Mouse (Mus musculus) liver, embryonic 14.5 days (tissue): ENCODE measurements around the gene H2-Oa. TPM values are rescaled to one million over a fixed set of nuclear protein-coding genes. Genes with fewer than 3 reads are reported as not detected.
A peak's percentile ranks its signal among the peaks of the same experiment; 100 is the strongest.

Experiments used
- ATAC-seq: fragments of 200-750 bp; cut with Nextera tagmentation; 2 replicates; pipeline ENCODE4 v1.8.0; 2017; ENCODE audit warnings: moderate number of reproducible peaks, mild to moderate bottlenecking, moderate library complexity; ENCODE audit not compliant: insufficient read depth
- DNase-seq, 3 experiments: peaks; one replicate each; pipeline ENCODE4 v3.0.0-alpha.2; 2012 to 2013; ENCODE audit warnings: low read depth in 3 of 3, low spot score in 3 of 3
- H3K27ac ChIP-seq: fragments of 300-500 bp; sonication (generic); 2 replicates; pipeline ENCODE4 v1.5.1; 2014; ENCODE audit warnings: moderate library complexity, mild to moderate bottlenecking, control low read depth, inconsistent platforms
- H3K27me3 ChIP-seq: fragments of 300-500 bp; sonication (generic); 2 replicates; pipeline ENCODE4 v1.6.1; 2014; ENCODE audit warnings: mild to moderate bottlenecking, low read length, moderate library complexity; ENCODE audit not compliant: control insufficient read depth, insufficient read depth
- H3K36me3 ChIP-seq: fragments of 300-500 bp; sonication (generic); replicated peaks from 2 replicates; pipeline ENCODE4 v1.6.1; 2014; ENCODE audit warnings: low read depth; ENCODE audit not compliant: control insufficient read depth, insufficient read depth
- H3K4me1 ChIP-seq, 2 experiments: fragments of 200-500 bp in 1 of 2; fragments of 300-500 bp in 1 of 2; sonication (generic) in 1 of 2; replicated peaks; 2 replicates each; pipeline ENCODE4 v1.6.1; 2012 to 2014; ENCODE audit warnings: antibody characterized with exemption in 1 of 2, inconsistent platforms in 1 of 2, low read length in 1 of 2; ENCODE audit not compliant: control insufficient read depth in 2 of 2, insufficient read depth in 2 of 2
- H3K4me2 ChIP-seq: fragments of 300-500 bp; sonication (generic); 2 replicates; pipeline ENCODE4 v1.6.1; 2014; ENCODE audit warnings: low read depth, mild to moderate bottlenecking, control low read depth, moderate library complexity
- H3K4me3 ChIP-seq, 2 experiments: fragments of 200-500 bp in 1 of 2; fragments of 300-500 bp in 1 of 2; sonication (generic) in 1 of 2; 2 replicates each; pipeline ENCODE4 v1.5.1; 2012 to 2014; ENCODE audit warnings: low read depth in 2 of 2, low read length in 2 of 2, mild to moderate bottlenecking in 2 of 2, control low read depth in 1 of 2, inconsistent platforms in 1 of 2, moderate library complexity in 1 of 2; ENCODE audit not compliant: insufficient read depth in 1 of 2
- H3K9ac ChIP-seq: fragments of 300-500 bp; sonication (generic); replicated peaks from 2 replicates; pipeline ENCODE4 v1.6.1; 2014; ENCODE audit warnings: mild to moderate bottlenecking, control low read depth, moderate library complexity
- H3K9me3 ChIP-seq: fragments of 300-500 bp; sonication (generic); 2 replicates; pipeline ENCODE4 v1.6.1; 2016; ENCODE audit warnings: low read length, mixed read lengths; ENCODE audit not compliant: control insufficient read depth
- CTCF ChIP-seq: IDR thresholded peaks from 2 replicates; pipeline ENCODE4 v1.5.1; 2016; ENCODE audit warnings: antibody characterized with exemption, low read depth, control low read depth
- EP300 ChIP-seq: IDR thresholded peaks from 2 replicates; pipeline ENCODE4 v1.6.1; 2016; ENCODE audit warnings: antibody characterized with exemption, low read depth
- WGBS: fragments of 180-500 bp; shearing (Covaris S2); extraction: QIAGEN DNeasy Blood & Tissue Kit; methylation state at CpG from one replicate; pipeline ENCODE4 v1.1.7; 2014; ENCODE audit not compliant: insufficient replicate concordance; 5-methylcytosine and 5-hydroxymethylcytosine counted together
- polyA plus RNA-seq, 2 experiments: library from polyadenylated mRNA; depleted of rRNA in 1 of 2; stranded (reverse) in 1 of 2; unstranded in 1 of 2; fragments of >200 nt; fragmentation: Nextera tagmentation in 1 of 2; extraction: Ambion mirVana in 1 of 2; gene quantifications; 2 replicates each; pipeline versions ENCODE4 v1.2.1 to v1.2.3; 2012 to 2014

Gene H2-Oa
- polyA plus RNA-seq, 2 experiments: 0.45 to 0.51 TPM

DNA sequence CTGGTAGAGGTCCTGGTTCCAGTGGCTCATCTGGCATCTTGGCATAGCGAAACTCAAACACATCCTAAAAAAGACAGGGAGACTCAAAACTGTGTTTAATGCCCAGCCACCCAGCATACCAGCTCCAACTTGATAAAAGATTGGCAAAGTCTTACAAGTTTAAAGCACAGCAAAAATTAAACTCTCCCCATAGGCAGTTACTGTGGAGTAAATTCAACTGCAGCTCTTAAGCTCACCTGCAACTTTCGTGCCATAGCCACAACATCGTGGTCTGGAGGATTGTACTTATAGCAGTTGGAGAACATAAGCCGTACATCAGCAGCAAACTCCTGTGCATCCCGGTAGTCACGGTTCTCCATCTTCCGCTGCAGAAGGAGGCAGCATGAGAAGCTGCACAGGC, 22.0 kb downstream of the H2-Oa start:
- Histone ChIP-seq H3K9me3 (no peaks in the 10 kb centered on the region), H3K27ac (no peak overlapping the region), H3K27me3 (no peaks in the 10 kb centered on the region), H3K4me2 (no peak overlapping the region), H3K9ac (no peak overlapping the region), H3K36me3 (peaks cover 86% of the 10 kb centered on the region), H3K4me1 (peaks cover 9 to 11% of the 10 kb centered on the region in 2 experiments), H3K4me3 (no peak overlapping the region)
- ATAC-seq (no peak), DNase-seq (no peak)
- WGBS: 93% methylated on average over 7 of the region's 7 CpGs
- TF ChIP-seq CTCF (no peak), EP300 (no peak)

- Histone ChIP-seq H3K27me3 (no peaks in the 10 kb centered on the region), H3K27ac (no peak overlapping the region), H3K4me2 (peak overlapping the region; percentile 97), H3K4me1 (peaks cover 9 to 14% of the 10 kb centered on the region in 2 experiments), H3K36me3 (peaks cover 69% of the 10 kb centered on the region), H3K9me3 (no peaks in the 10 kb centered on the region), H3K9ac (peak overlapping the region; percentile 92), H3K4me3 (peak overlapping the region; percentile 88 to 97)
- WGBS: 50% methylated on average over 7 of the region's 7 CpGs
- TF ChIP-seq EP300 (no peak), CTCF (no peak)
- DNase-seq (no peak), ATAC-seq (no peak)
These were observed 24.7 kb downstream of the H2-Oa start for GRCm38 (mm10) chr17:34116736-34117370.

DNA sequence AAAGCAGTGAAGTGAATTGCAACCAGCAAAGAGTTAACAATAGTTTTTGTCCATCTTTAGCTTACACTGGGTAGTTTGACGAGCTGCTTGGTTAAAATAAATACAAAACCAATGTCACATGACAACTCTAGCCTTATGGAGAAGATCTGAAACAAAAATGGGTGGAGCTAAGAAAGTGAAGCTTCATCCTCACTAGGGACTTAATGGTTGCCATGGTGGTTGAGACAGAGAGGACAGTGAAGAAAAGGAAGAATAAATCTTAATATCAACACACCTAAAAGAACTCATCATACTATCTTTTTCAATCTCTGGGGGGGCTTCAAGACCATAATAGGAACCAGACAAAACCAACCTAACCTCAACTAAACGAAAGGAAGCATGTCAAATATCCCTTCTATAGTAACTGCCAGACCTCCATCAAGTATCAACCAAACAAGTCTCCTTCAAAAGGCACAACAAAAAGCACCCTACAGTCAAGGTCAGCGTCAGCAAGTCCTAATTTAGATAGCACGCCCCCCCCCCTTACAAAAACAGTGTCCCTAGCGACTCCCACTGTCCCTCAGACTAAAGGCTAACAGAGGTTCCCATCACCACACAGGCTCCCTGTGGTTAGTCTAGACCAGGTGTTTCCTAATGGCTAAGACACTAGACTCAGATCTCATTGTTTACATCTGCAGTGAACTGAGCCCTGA, 25.4 kb downstream of the H2-Oa start:
- H3K9me3 ChIP-seq: no peaks in the 10 kb centered on the region
- peak overlapping the region; percentile 92 for H3K9ac ChIP-seq
- TF ChIP-seq EP300 (no peak), CTCF (no peak)
- H3K4me2 ChIP-seq: peak overlapping the region; percentile 97
- H3K27ac ChIP-seq: peak overlapping the region; percentile 52
- no peaks in the 10 kb centered on the region for H3K27me3 ChIP-seq
- H3K36me3 ChIP-seq: peaks cover 62% of the 10 kb centered on the region
- H3K4me3 ChIP-seq: peak overlapping the region; percentile 88 to 97
- H3K4me1 ChIP-seq: peaks cover 9 to 14% of the 10 kb centered on the region in 2 experiments
- WGBS: 2% methylated on average over 5 of the region's 5 CpGs
- ATAC-seq (no peak), DNase-seq (peak in 2 of 3 experiments; percentile 34 to 61)

- Histone ChIP-seq H3K36me3 (peaks cover 55% of the 10 kb centered on the region), H3K27me3 (no peaks in the 10 kb centered on the region), H3K27ac (peak overlapping the region; percentile 55), H3K9me3 (no peaks in the 10 kb centered on the region), H3K4me2 (peak overlapping the region; percentile 97), H3K4me1 (peaks cover 9 to 16% of the 10 kb centered on the region in 2 experiments), H3K4me3 (peak overlapping the region; percentile 88 to 97), H3K9ac (peak overlapping the region; percentile 92)
- DNase-seq (no peak), ATAC-seq (no peak)
- TF ChIP-seq CTCF (no peak), EP300 (no peak)
- WGBS: under 1% methylated on average over 65 of the region's 67 CpGs
These were observed 26.2 kb downstream of the H2-Oa start for GRCm38 (mm10) chr17:34118113-34118872.

- H3K27me3 ChIP-seq: no peaks in the 10 kb centered on the region
- under 1% methylated on average over 38 of the region's 38 CpGs for WGBS
- peaks cover 14 to 20% of the 10 kb centered on the region in 2 experiments for H3K4me1 ChIP-seq
- DNase-seq: no peak
- H3K4me3 ChIP-seq: peak overlapping the region; percentile 88 to 97
- ATAC-seq: peak; percentile 36
- peak overlapping the region; percentile 55 for H3K27ac ChIP-seq
- H3K9me3 ChIP-seq: no peaks in the 10 kb centered on the region
- peak overlapping the region; percentile 92 for H3K9ac ChIP-seq
- TF ChIP-seq CTCF (0 out of 2 replicates have a peak, but pooled peaks have one; percentile 2), EP300 (no peak)
- peaks cover 49% of the 10 kb centered on the region for H3K36me3 ChIP-seq
- peak overlapping the region; percentile 97 for H3K4me2 ChIP-seq
These were observed 26.7 kb downstream of the H2-Oa start for GRCm38 (mm10) chr17:34118873-34119248.
